Mouse (Mus musculus) thymus, postnatal 10 days (tissue): ENCODE data around the gene 2010109A12Rik.
A peak's percentile ranks its signal among the peaks of the same experiment; 100 is the strongest.

ENCODE experiments used
- DNase-seq, 2 experiments: peaks; one replicate each; pipeline ENCODE4 v3.0.0; 2021; ENCODE audit warnings: low spot score in 2 of 2

Gene 2010109A12Rik

GRCm38 (mm10) chr5:93231721-93232120 is 25.4 kb downstream of the 2010109A12Rik start:
- no peak for DNase-seq

GRCm38 (mm10) chr5:93232838-93233237 is 26.5 kb downstream of the 2010109A12Rik start:
- no peak for DNase-seq

DNA sequence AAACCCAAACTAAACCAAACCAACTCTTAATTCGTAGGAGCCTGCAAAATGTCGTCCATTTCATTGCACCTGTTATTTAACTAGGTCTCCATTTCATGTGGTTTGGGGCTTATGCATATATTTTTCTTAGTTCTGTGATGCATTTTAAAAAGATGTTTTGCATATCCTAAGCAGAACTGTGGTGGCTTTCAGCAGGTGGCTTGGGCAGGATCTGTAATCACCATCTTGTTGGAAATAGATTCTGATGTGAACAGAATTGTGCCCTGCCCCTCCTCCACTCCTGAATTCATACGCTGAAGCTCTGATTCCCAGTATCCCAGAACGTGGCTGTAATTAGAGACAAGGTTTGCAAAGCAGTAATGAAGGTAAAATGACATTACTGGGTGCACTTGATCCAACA is 27.8 kb downstream of the 2010109A12Rik start:
- DNase-seq: no peak

GRCm38 (mm10) chr5:93234605-93235004 is 28.3 kb downstream of the 2010109A12Rik start:
- no peak for DNase-seq

DNA sequence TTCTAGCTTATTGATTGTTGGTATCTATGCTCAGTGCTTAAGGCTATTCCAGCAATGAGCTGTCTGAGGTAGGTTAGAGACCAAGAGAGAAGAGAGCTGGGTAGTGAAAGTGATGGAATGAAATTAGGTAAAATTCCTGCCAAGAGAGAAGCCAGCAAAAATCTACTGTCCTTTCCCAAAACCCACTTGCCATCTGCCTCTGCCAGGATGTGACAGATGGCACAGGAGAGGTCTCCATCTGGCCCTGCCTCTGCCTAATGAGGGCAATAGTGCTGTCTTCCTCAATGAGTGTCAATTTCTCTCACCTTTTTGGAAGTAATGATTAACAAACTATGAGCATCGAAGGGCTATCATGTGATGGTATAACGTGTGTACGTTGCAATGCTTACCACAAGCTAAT is 29.6 kb downstream of the 2010109A12Rik start:
- no peak for DNase-seq

GRCm38 (mm10) chr5:93236541-93236940 is 30.2 kb downstream of the 2010109A12Rik start:
- DNase-seq: no peak

DNA sequence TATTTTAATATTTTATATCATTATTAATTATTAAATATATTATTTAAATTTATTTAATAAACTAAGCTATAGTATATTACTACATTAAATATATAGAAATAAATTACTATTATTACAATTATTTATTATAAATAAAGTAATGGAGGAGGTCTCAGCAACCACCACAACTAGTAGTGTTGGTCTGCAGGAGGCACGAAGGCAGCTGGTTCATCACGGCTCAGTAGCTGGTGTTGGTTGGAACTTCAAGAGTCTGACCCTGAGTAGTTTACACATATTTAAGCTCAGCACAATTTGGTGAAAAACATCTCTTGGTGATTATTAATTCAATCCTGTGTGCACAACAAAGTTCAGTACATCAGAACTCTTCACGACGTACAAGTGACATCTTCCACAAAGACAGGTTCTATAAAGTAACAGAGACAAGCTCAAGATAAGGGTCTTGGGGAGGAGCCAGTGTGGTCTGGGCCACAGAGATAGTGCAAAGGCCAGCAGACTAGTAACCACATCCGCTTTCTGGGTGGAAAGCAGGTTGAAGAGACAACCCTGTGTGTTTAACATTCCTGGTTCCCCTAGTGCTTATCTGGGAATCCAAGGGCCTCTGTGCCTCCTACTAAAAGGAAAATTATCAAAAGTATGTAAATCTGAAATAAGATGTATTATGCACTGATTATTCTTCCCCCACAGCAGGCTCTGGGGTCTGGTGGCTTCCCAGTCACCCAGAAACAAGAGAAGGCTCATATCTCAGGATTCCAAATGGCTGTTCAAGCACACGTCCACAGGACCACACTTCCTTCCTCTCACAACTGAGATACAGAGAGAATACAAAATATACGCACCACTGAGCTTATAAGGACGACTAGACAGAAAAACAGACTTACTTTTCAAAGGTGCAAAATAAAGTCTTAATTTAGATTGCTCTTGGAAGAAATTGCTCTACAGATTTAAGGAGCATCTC is 33.5 kb downstream of the 2010109A12Rik start:
- DNase-seq: peak in 1 of 2 experiments; percentile 27

DNA sequence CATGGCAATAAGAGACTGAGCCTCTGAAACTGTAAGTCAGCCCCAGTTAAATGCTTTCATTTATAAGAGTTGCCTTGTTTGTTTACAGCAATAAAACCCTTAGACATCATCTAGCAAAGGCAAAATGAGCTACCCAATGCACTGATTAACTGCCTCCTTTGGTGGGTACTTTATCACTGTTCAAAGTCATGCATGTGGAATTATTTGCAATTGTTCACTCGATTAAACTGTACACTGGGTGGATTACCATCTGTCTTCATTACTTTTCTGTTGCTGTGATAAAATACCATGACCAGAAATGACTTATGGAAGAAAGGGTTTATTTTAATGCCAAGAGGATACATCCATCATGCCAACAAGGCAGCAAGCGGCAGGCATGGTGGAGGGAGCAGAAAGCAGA is 39.0 kb downstream of the 2010109A12Rik start:
- DNase-seq: no peak

GRCm38 (mm10) chr5:93249940-93250578 is 43.7 kb downstream of the 2010109A12Rik start:
- no peak for DNase-seq

GRCm38 (mm10) chr5:93251001-93251760 is 44.9 kb downstream of the 2010109A12Rik start:
- DNase-seq: no peak

DNA sequence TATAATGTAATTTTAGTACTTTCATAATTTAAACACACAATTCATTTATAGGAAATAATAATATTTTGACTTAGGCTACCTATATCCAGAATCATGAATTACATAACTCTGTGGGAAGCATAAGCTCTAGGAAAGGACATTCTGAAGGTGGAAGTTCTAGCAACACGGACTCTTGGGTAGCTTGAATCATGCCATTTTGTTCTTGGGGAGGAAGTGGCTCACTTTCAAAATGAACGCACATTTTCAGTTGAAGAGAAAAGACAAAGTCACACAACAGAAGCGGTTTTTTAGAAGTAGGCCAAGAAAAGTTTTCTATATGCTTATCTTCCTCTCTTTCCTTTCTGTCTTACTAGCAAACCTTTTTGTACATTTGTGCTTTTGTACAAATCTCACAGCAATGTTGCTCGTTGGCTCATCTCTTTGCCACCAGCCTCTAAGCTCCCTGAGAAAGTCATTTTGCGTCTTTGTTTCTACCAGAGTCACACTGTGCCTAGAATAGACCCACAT is 49.5 kb downstream of the 2010109A12Rik start:
- no peak for DNase-seq

DNA sequence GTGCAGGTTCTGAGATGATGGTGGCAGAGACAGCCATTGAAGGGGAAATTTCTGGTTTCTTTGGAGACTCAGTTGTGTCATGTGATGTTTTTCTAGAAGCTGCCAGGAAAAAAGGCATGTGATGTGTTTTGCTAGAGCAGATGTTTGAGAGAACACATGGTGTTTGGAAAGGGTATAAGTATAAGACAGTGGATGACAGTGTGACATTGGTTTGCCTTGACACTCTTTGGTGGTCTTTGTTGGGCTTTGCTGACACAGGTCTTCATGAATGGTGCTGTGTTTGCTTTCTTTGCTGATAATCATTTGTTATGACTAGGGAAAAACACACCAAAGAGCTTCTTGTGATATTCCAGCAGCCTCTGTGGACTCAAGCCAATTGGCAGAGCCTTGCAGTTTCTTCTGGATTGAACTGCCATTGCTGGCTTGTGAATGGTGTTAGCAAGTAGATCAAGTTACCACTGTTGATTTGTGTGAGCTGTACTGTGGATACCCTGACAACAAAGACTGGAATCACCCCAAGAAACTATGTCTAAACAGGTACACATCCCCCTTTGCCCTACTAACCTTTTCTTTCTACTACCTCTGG is 50.6 kb downstream of the 2010109A12Rik start:
- DNase-seq: no peak

DNA sequence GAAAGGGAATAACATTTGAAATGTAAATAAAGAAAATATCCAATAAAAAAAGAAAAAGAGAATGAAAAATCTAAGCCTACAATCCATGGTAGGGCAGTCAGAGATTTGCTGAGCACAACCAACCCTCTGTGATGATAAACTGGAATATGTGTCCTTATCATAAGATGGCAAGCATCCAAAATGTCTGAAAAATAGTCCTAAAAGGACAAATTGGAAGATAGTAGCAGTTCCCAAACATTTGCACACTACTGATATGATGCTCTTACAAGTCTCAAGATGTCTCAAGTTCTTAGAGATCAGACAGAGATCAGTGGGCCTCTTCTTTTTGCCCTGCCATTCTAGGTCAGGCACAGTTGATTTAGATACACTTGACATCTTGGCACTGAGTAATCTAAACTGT is 53.0 kb downstream of the 2010109A12Rik start:
- no peak for DNase-seq

DNA sequence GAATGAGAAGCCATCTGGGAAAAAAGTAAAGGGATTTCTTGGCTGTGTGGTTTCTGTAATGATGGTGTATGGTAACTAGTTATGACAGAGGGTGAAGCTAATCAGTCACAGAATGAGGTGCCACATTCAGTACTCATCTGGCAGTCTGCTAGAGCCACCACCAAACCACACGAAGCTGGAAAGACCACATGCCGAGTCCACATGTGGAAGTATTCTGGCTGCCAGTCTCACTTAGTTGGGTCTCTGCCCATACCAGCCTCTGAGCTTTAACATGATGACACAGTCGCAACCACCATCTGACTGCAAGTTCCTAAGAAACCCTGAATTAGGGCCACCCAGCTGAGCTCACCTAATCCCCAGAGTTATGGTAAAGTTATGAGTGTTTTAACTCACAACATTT is 54.7 kb downstream of the 2010109A12Rik start:
- DNase-seq: no peak

DNA sequence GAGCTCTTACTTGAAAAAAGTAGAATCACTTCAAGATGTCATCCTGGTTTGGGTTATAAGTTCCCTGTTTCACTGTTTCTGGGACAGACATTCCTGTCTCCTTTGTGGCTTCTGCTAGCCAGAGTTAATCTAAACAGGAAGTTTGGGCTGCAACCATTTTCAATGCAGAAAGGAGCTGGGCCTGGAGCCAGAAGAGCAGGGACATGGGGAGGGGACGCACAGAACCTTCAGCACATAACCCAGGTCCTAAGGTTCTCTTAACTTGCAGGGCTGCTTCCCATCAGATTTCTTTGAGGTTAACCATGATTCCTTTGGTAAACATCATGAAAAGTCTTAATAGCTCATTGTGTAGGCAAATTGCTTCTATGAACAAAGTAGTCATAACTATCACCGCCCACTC is 56.4 kb downstream of the 2010109A12Rik start:
- DNase-seq: no peak
